Mouse (Mus musculus) testis, adult 2 months (tissue): ENCODE measurements around the gene Olfr533. TPM values are rescaled to one million over a fixed set of nuclear protein-coding genes. Genes with fewer than 3 reads are reported as not detected.
"Not testable (repeated sequence)": the region's sequence is repeated elsewhere in the genome, so short reads cannot be mapped to it uniquely, and the experiment has no call there.

Experiments
- H3K27ac ChIP-seq: fragments of 200-500 bp; 2 replicates; pipeline ENCODE4 v1.5.1; 2012; ENCODE audit warnings: low read depth, low read length; ENCODE audit not compliant: control insufficient read depth, insufficient read depth
- H3K27me3 ChIP-seq: fragments of 200-500 bp; 2 replicates; pipeline ENCODE4 v1.6.1; 2012; ENCODE audit warnings: mild to moderate bottlenecking, low read length, moderate library complexity; ENCODE audit not compliant: control insufficient read depth, insufficient read depth
- H3K36me3 ChIP-seq: fragments of 200-500 bp; 2 replicates; pipeline ENCODE4 v1.6.1; 2012; ENCODE audit warnings: mild to moderate bottlenecking, low read length; ENCODE audit not compliant: control insufficient read depth, insufficient read depth
- H3K4me1 ChIP-seq: fragments of 200-500 bp; 2 replicates; pipeline ENCODE4 v1.6.1; 2012; ENCODE audit warnings: low read length; ENCODE audit not compliant: control insufficient read depth, insufficient read depth
- H3K4me3 ChIP-seq: fragments of 200-500 bp; 2 replicates; pipeline ENCODE4 v1.5.1; 2012; ENCODE audit warnings: low read depth, mild to moderate bottlenecking, low read length, moderate library complexity, mixed read lengths; ENCODE audit not compliant: control insufficient read depth
- CTCF ChIP-seq: fragments of 200-500 bp; IDR thresholded peaks from 2 replicates; pipeline ENCODE4 v1.5.1; 2012; ENCODE audit warnings: low read depth, mild to moderate bottlenecking, inconsistent platforms, low read length, moderate library complexity; ENCODE audit not compliant: control insufficient read depth, insufficient read depth, insufficient replicate concordance
- POLR2A ChIP-seq: fragments of 200-500 bp; IDR thresholded peaks from 2 replicates; pipeline ENCODE4 v1.6.1; 2012; ENCODE audit warnings: low read depth, mild to moderate bottlenecking, inconsistent platforms, low read length, moderate library complexity; ENCODE audit not compliant: control insufficient read depth
- polyA plus RNA-seq: library from polyadenylated mRNA; depleted of rRNA; stranded (reverse); fragments of >200 nt; gene quantifications from 2 replicates; pipeline ENCODE4 v1.2.3, GENCODE M21; 2012; rRNA removed

The Olfr533 gene
- polyA plus RNA-seq, 1 experiment = not detected

DNA sequence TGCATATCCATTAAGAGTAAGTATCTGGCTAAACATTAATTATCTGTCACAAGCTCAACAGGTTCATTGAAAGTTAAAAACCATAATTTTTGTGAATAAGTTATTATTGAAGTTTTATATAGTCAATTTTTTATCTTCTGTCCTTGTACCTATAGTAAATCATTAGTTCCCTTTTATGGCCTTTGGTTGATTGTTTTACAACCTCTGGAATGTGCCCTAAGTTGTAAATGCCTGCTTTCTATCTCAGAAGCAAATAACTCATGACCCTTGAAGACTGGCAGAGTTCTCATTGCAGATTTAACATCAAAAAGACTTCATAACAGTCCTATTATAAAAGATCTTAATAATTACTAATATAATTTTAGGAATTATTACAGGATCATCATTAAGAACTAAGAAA is 31.5 kb downstream of the Olfr533 start:
- no peaks in the 10 kb centered on the region for H3K27me3 ChIP-seq
- H3K4me3 ChIP-seq = no peak overlapping the region
- H3K36me3 ChIP-seq = no peaks in the 10 kb centered on the region
- no peaks in the 10 kb centered on the region for H3K4me1 ChIP-seq
- H3K27ac ChIP-seq = no peak overlapping the region
- TF ChIP-seq POLR2A (no peak), CTCF (no peak)

DNA sequence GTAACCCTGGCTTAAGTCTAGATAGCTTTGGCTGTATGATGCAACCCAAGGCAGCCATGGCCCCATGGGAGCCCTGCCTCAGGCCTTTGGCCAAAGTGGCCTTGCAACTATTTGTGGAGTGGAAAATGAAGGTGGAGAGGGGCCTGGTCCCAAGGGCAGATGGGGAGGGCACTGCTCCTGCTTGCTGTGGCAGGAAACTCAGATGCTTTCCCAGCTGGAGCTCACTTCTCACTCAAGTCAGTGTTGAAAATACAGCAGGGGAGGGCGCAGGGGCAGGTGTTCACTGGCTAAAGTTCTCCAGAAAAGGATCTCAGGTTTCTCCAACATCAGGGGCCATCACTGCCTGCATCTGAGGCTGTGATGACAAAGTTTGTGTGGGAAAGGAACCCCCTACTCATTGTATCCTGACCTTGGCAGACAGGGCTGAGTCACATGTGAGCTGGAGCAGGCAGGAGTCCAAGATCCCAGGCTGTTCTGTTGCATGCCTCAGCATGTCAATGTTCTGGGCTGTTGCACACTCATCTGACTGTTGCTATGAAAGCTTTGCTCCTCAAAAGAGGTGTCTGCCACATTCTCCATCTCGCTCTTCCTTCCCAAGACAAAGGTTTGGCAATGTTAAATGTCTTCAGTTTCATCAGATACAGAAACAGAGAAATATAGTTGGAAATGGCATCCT is 44.3 kb downstream of the Olfr533 start, which contains the start of gene Olfr536:
Gene Olfr536 (minus strand): TSS at position 51 of the 676 bp plus-strand sequence.
- H3K36me3 ChIP-seq, H3K27me3 ChIP-seq, H3K27ac ChIP-seq, H3K4me1 ChIP-seq, H3K4me3 ChIP-seq: not testable (repeated sequence)

Other genes with a start within 250 kb of the Olfr533 start
- gene Cd163l1, start 245.1 kb upstream of the Olfr533 start, polyA plus RNA-seq = 0.02 and 0.28 TPM in 2 replicates
- gene 5830411N06Rik, start 216.1 kb upstream of the Olfr533 start, polyA plus RNA-seq = 0.13 and 0.19 TPM in 2 replicates
- gene Olfr525, start 142.5 kb upstream of the Olfr533 start, polyA plus RNA-seq = not detected in 2 replicates
- not detected in 2 replicates for gene Olfr527, start 129.4 kb upstream of the Olfr533 start, polyA plus RNA-seq
- gene Olfr60, start 101.7 kb upstream of the Olfr533 start, polyA plus RNA-seq = not detected in 2 replicates
- gene Olfr530, start 87.0 kb upstream of the Olfr533 start, polyA plus RNA-seq = not detected in 2 replicates
- gene Olfr531, start 60.5 kb upstream of the Olfr533 start, polyA plus RNA-seq = not detected in 2 replicates
- gene Olfr532, start 41.7 kb upstream of the Olfr533 start, polyA plus RNA-seq = not detected in 2 replicates
- not detected in 2 replicates for gene Olfr535, start 20.8 kb downstream of the Olfr533 start, polyA plus RNA-seq
- gene Olfr536, start 44.0 kb downstream of the Olfr533 start, polyA plus RNA-seq = not detected in 2 replicates
- gene Olfr538, start 104.5 kb downstream of the Olfr533 start, polyA plus RNA-seq = 0.11 and 0.13 TPM in 2 replicates
- gene Olfr46, start 137.9 kb downstream of the Olfr533 start, polyA plus RNA-seq = 0.17 and 0.32 TPM in 2 replicates
- 0.08 and 0.26 TPM in 2 replicates for gene Olfr61, start 165.6 kb downstream of the Olfr533 start, polyA plus RNA-seq
- gene Olfr53, start 183.1 kb downstream of the Olfr533 start, polyA plus RNA-seq = 0.28 TPM in 1 of 2 replicates, not detected in the other
- gene Olfr539, start 196.6 kb downstream of the Olfr533 start, polyA plus RNA-seq = 0.65 and 0.82 TPM in 2 replicates
- gene Olfr45, start 218.6 kb downstream of the Olfr533 start, polyA plus RNA-seq = not detected in 2 replicates
- not detected in 2 replicates for gene Olfr541, start 233.9 kb downstream of the Olfr533 start, polyA plus RNA-seq